Mouse (Mus musculus): ENCODE results near the gene Atp6v1g2. TPM values are rescaled to one million over a fixed set of nuclear protein-coding genes. Genes with fewer than 3 reads are reported as not detected.
A peak's percentile ranks its signal among the peaks of the same experiment; 100 is the strongest.

Atp6v1g2 gene
- polyA plus RNA-seq, 1 experiment from 2014 or later, result 5.9 TPM

GRCm38 (mm10) chr17:35257378-35257777 is 23.9 kb downstream of the Atp6v1g2 start:
- Histone ChIP-seq H3K36me3 (ENCODE audit: control insufficient read depth, insufficient read depth, low read length) (peaks cover 13% of the 10 kb centered on the region), H3K4me2 (ENCODE audit: low read depth, low read length) (peak overlapping the region; percentile 59; the same call in 1 of the 2 replicates), H3K4me1 (replicated peaks; ENCODE audit: control insufficient read depth, insufficient read depth, low read length) (peaks cover 7% of the 10 kb centered on the region), H3K9me3 (ENCODE audit: control insufficient read depth, low read length) (no peaks in the 10 kb centered on the region), H3K4me3 (ENCODE audit: low read length) (no peak overlapping the region), H3K9ac (ENCODE audit: low read length) (no peak overlapping the region), H3K27me3 (ENCODE audit: control insufficient read depth, insufficient read depth, low read depth, low read length) (peaks cover 7% of the 10 kb centered on the region; the same call in 1 of the 2 replicates), H3K27ac (ENCODE audit: low read length) (no peak overlapping the region)
- no peak for ATAC-seq (ENCODE audit: low read depth)
- 45% methylated on average over 1 of the region's 1 CpGs for WGBS

GRCm38 (mm10) chr17:35257824-35258491 is 24.5 kb downstream of the Atp6v1g2 start:
- Histone ChIP-seq H3K4me3 (ENCODE audit: low read length) (peak overlapping the region; percentile 46), H3K4me2 (ENCODE audit: low read depth, low read length) (peak overlapping the region; percentile 59), H3K9me3 (ENCODE audit: control insufficient read depth, low read length) (no peaks in the 10 kb centered on the region), H3K9ac (ENCODE audit: low read length) (peak overlapping the region; percentile 55; the same call in 1 of the 2 replicates), H3K36me3 (ENCODE audit: control insufficient read depth, insufficient read depth, low read length) (peaks cover 8% of the 10 kb centered on the region), H3K27ac (ENCODE audit: low read length) (no peak overlapping the region), H3K4me1 (replicated peaks; ENCODE audit: control insufficient read depth, insufficient read depth, low read length) (peaks cover 7% of the 10 kb centered on the region), H3K27me3 (ENCODE audit: control insufficient read depth, insufficient read depth, low read depth, low read length) (peaks cover 8% of the 10 kb centered on the region; the same call in 1 of the 2 replicates)
- 11% methylated on average over 17 of the region's 17 CpGs for WGBS
- ATAC-seq (ENCODE audit: low read depth), result peak; percentile 29

- H3K4me3 ChIP-seq (ENCODE audit: low read length), result no peak overlapping the region
- H3K4me1 ChIP-seq (replicated peaks; ENCODE audit: control insufficient read depth, insufficient read depth, low read length), result peaks cover 7% of the 10 kb centered on the region
- no peak overlapping the region for H3K27ac ChIP-seq (ENCODE audit: low read length)
- H3K4me2 ChIP-seq (ENCODE audit: low read depth, low read length), result no peak overlapping the region
- no peak for ATAC-seq (ENCODE audit: low read depth)
- WGBS, result 54% methylated on average over 13 of the region's 14 CpGs
- no peak overlapping the region for H3K9ac ChIP-seq (ENCODE audit: low read length)
- peaks cover 10% of the 10 kb centered on the region; the same call in 1 of the 2 replicates for H3K27me3 ChIP-seq (ENCODE audit: control insufficient read depth, insufficient read depth, low read depth, low read length)
- peaks cover under 1% of the 10 kb centered on the region; the same call in 1 of the 2 replicates for H3K36me3 ChIP-seq (ENCODE audit: control insufficient read depth, insufficient read depth, low read length)
- H3K9me3 ChIP-seq (ENCODE audit: control insufficient read depth, low read length), result no peaks in the 10 kb centered on the region
Measured at GRCm38 (mm10) chr17:35258492-35259478, 25.3 kb downstream of the Atp6v1g2 start.

- no peak overlapping the region for H3K27ac ChIP-seq (ENCODE audit: low read length)
- WGBS, result 64% methylated on average over 4 of the region's 4 CpGs
- ATAC-seq (ENCODE audit: low read depth), result no peak
- no peak overlapping the region for H3K4me3 ChIP-seq (ENCODE audit: low read length)
- H3K9ac ChIP-seq (ENCODE audit: low read length), result no peak overlapping the region
- peaks cover 7% of the 10 kb centered on the region for H3K4me1 ChIP-seq (replicated peaks; ENCODE audit: control insufficient read depth, insufficient read depth, low read length)
- H3K27me3 ChIP-seq (ENCODE audit: control insufficient read depth, insufficient read depth, low read depth, low read length), result peaks cover 10% of the 10 kb centered on the region; the same call in 1 of the 2 replicates
- H3K9me3 ChIP-seq (ENCODE audit: control insufficient read depth, low read length), result no peaks in the 10 kb centered on the region
- H3K4me2 ChIP-seq (ENCODE audit: low read depth, low read length), result no peak overlapping the region
- no peaks in the 10 kb centered on the region for H3K36me3 ChIP-seq (ENCODE audit: control insufficient read depth, insufficient read depth, low read length)
Measured at GRCm38 (mm10) chr17:35259621-35260020, 26.2 kb downstream of the Atp6v1g2 start.

- H3K27ac ChIP-seq (ENCODE audit: low read length), result no peak overlapping the region
- peaks cover 7% of the 10 kb centered on the region for H3K4me1 ChIP-seq (replicated peaks; ENCODE audit: control insufficient read depth, insufficient read depth, low read length)
- no peak overlapping the region for H3K4me2 ChIP-seq (ENCODE audit: low read depth, low read length)
- H3K4me3 ChIP-seq (ENCODE audit: low read length), result no peak overlapping the region
- no peaks in the 10 kb centered on the region for H3K36me3 ChIP-seq (ENCODE audit: control insufficient read depth, insufficient read depth, low read length)
- peaks cover 10% of the 10 kb centered on the region; the same call in 1 of the 2 replicates for H3K27me3 ChIP-seq (ENCODE audit: control insufficient read depth, insufficient read depth, low read depth, low read length)
- WGBS, result 59% methylated on average over 13 of the region's 13 CpGs
- H3K9me3 ChIP-seq (ENCODE audit: control insufficient read depth, low read length), result no peaks in the 10 kb centered on the region
- no peak for ATAC-seq (ENCODE audit: low read depth)
- no peak overlapping the region for H3K9ac ChIP-seq (ENCODE audit: low read length)
Measured at GRCm38 (mm10) chr17:35261651-35262050, 28.2 kb downstream of the Atp6v1g2 start.

- Histone ChIP-seq H3K4me3 (ENCODE audit: low read length) (peak within 1 kb of the TSS; percentile 71), H3K9me3 (ENCODE audit: control insufficient read depth, low read length) (no peaks in the 10 kb centered on the region), H3K4me1 (replicated peaks; ENCODE audit: control insufficient read depth, insufficient read depth, low read length) (peaks cover 4% of the 10 kb centered on the region), H3K36me3 (ENCODE audit: control insufficient read depth, insufficient read depth, low read length) (no peaks in the 10 kb centered on the region), H3K27ac (ENCODE audit: low read length) (no peak within 1 kb of the TSS), H3K27me3 (ENCODE audit: control insufficient read depth, insufficient read depth, low read depth, low read length) (peaks cover 10% of the 10 kb centered on the region; the same call in 1 of the 2 replicates), H3K9ac (ENCODE audit: low read length) (peak within 1 kb of the TSS; percentile 73), H3K4me2 (ENCODE audit: low read depth, low read length) (peak within 1 kb of the TSS; percentile 100)
- WGBS, result under 1% methylated on average over 72 of the region's 73 CpGs
- ATAC-seq (ENCODE audit: low read depth), result peak; percentile 90
Measured at GRCm38 (mm10) chr17:35262664-35263522, 29.4 kb downstream of the Atp6v1g2 start, which contains the start of gene H2-D1. H2-D1 (plus strand) TSS chr17:35262730.

GRCm38 (mm10) chr17:35263523-35263883 is 30.0 kb downstream of the Atp6v1g2 start:
- H3K4me1 ChIP-seq (replicated peaks; ENCODE audit: control insufficient read depth, insufficient read depth, low read length), result 0 out of 2 replicates have a peak, but pooled peaks cover 2% of the 10 kb centered on the region
- peak; percentile 47 for ATAC-seq (ENCODE audit: low read depth)
- H3K27me3 ChIP-seq (ENCODE audit: control insufficient read depth, insufficient read depth, low read depth, low read length), result peaks cover 10% of the 10 kb centered on the region; the same call in 1 of the 2 replicates
- H3K9me3 ChIP-seq (ENCODE audit: control insufficient read depth, low read length), result no peaks in the 10 kb centered on the region
- H3K9ac ChIP-seq (ENCODE audit: low read length), result peak overlapping the region; percentile 73
- WGBS, result 1% methylated on average over 31 of the region's 31 CpGs
- peak overlapping the region; percentile 71 for H3K4me3 ChIP-seq (ENCODE audit: low read length)
- no peak overlapping the region for H3K27ac ChIP-seq (ENCODE audit: low read length)
- peak overlapping the region; percentile 100 for H3K4me2 ChIP-seq (ENCODE audit: low read depth, low read length)
- no peaks in the 10 kb centered on the region for H3K36me3 ChIP-seq (ENCODE audit: control insufficient read depth, insufficient read depth, low read length)

GRCm38 (mm10) chr17:35267399-35268086 is 34.1 kb downstream of the Atp6v1g2 start:
- ATAC-seq (ENCODE audit: low read depth), result no peak
- H3K9ac ChIP-seq (ENCODE audit: low read length), result no peak overlapping the region
- WGBS, result 60% methylated on average over 1 of the region's 1 CpGs

More at GRCm38 (mm10) chr17:35267399-35268086, 34.1 kb downstream of the Atp6v1g2 start:
- Histone ChIP-seq H3K27me3 (ENCODE audit: control insufficient read depth, insufficient read depth, low read depth, low read length) (peaks cover 2% of the 10 kb centered on the region; the same call in 1 of the 2 replicates), H3K4me2 (ENCODE audit: low read depth, low read length) (no peak overlapping the region), H3K9me3 (ENCODE audit: control insufficient read depth, low read length) (no peaks in the 10 kb centered on the region), H3K4me3 (ENCODE audit: low read length) (no peak overlapping the region), H3K36me3 (ENCODE audit: control insufficient read depth, insufficient read depth, low read length) (no peaks in the 10 kb centered on the region), H3K27ac (ENCODE audit: low read length) (no peak overlapping the region), H3K4me1 (replicated peaks; ENCODE audit: control insufficient read depth, insufficient read depth, low read length) (no peaks in the 10 kb centered on the region)
